Mouse (Mus musculus): ENCODE results near the gene Slc7a7.
"Not testable (repeated sequence)": the region's sequence is repeated elsewhere in the genome, so short reads cannot be mapped to it uniquely, and the experiment has no call there.

Slc7a7 gene

GRCm38 (mm10) chr14:54377166-54377565 lies 40.4 kb downstream of the Slc7a7 start:
- no peak for DNase-seq (ENCODE audit: low spot score)

DNA sequence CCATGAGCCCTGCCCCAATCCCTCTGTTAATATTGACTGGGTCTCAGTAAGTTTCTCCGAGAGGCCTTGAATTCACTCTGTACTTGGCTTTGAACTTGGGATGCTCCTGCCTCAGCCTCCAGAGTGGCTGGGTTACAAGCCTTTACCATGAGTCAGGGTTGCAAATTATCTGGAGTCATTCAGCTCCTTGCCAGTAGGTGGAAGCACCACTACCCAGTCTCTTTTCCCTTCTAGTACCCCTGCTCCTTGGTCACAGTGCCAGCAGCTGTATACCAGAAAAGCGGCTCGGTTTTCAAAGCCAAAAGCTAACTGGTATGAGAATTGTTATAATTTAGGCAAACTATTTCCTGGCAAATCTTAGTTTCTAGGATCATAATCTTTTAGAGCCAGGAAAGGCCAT lies 41.7 kb downstream of the Slc7a7 start:
- DNase-seq (ENCODE audit: low spot score): peak; percentile 61

- DNase-seq (ENCODE audit: low spot score): no peak
These were observed 44.7 kb downstream of the Slc7a7 start for GRCm38 (mm10) chr14:54372923-54373322.

DNA sequence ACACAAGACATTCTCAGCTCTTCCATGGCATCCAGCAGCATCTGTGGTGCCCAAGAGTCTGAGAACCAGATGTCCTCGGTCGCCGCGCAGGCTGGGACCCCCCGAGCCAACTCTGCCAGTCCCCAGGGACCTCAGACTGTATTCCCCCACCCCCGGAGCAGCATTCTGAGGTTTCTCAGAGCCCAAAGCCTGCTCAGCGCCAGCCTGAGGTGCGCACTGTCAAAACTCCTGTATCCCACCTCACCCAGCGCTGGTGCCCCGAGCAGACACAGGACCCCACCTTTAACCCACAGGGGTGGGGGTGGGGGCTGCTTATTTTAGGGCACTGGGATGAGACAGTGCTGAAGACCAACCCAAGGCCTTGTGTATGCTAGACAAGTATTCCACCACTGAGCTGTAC lies 46.1 kb downstream of the Slc7a7 start:
- no peak for DNase-seq (ENCODE audit: low spot score)

GRCm38 (mm10) chr14:54370595-54370994 lies 47.0 kb downstream of the Slc7a7 start:
- DNase-seq (ENCODE audit: low spot score): no peak

- no peak for DNase-seq (ENCODE audit: low spot score)
These were observed 48.2 kb downstream of the Slc7a7 start for GRCm38 (mm10) chr14:54369372-54369771.

- no peak for DNase-seq (ENCODE audit: low spot score)
These were observed 50.0 kb downstream of the Slc7a7 start for GRCm38 (mm10) chr14:54367429-54368060.

- no peak for DNase-seq (ENCODE audit: low spot score)
These were observed 51.0 kb downstream of the Slc7a7 start for GRCm38 (mm10) chr14:54366581-54366980.

- no peak for DNase-seq (ENCODE audit: low spot score)
These were observed 52.4 kb downstream of the Slc7a7 start for GRCm38 (mm10) chr14:54365026-54365645.

- no peak for DNase-seq (ENCODE audit: low spot score)
These were observed 54.4 kb downstream of the Slc7a7 start for GRCm38 (mm10) chr14:54363156-54363555.

DNA sequence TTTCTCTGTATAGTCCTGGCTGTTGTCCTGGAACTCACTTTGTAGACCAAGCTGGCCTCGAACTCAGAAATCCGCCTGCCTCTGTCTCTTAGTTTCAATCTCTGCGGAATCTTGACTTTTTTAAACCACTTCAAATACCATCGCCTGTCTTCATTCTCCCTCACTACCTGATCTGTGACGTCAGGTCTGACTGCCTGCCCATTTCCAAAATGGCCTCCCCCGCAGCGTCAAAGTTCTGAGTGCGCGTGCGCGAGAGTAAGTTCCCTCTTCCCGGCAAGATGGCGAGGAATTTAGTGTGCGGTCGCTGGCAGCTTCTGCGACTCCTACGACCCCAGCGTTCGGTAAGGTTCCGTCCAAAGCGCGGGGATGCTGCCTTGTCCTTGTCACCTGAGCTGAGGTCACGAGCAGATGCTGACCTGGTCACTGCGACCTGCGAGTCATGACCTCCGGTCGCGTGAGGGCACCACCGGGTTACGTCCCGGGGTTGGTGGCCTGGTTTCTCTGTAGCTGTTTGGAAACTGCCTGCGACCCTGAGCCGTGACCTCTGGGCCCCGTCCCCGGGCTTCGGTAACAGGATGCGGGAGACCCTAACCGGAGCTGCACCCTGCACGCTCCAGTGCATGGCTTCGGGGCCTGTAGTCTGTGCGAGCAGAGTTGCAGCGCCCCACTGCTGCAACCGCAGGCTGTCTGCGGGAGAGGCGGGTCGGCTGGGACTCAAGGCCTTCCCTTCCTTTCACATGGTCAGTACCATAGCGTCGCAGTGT lies 56.8 kb downstream of the Slc7a7 start, which contains the start of gene Oxa1l:
Gene Oxa1l, plus strand, starts transcription at position 258 of the 764 bp plus-strand sequence.
- peak; percentile 96 for DNase-seq (ENCODE audit: low spot score)

DNA sequence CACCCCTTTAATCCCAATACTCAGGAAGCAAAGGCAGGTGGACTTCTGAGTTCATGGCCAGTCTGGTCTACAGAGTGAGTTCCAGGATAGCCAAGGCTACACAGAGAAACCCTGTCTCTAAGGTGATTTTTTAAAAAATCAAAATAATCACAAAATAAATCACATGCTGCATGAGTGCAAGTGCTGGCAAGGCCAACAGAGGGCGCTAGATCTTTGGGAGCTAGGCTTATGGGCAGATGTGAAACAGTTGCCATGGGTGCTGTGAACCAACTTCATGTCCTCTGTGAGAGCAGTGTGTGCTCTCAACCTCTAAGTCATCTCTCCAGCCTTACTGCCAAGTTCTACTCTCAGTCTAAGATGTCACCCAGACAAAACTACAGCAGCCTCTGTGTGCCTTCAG lies 63.2 kb downstream of the Slc7a7 start:
- no peak for DNase-seq (ENCODE audit: low spot score)

DNA sequence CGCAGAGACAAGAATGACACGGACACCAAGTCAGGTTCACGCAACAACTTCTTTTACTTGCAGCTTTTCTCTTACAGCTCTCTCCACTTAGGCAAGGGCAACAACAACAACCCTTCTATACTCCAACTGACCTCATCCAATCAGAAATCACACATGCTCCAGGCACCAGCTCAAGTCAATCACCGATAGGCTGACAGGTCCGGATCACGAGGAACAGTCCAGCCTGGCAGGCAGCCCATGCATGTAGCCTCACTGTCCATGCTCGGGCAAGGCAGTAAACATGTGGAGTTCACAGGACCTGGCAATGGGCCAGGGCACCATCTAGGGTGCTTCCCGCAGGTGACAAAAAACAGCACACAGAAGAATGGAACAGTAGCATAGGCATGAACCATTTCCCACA lies 65.3 kb downstream of the Slc7a7 start:
- DNase-seq (ENCODE audit: low spot score): no peak

GRCm38 (mm10) chr14:54350773-54351541 lies 66.6 kb downstream of the Slc7a7 start:
- DNase-seq (ENCODE audit: low spot score): not testable (repeated sequence)

DNA sequence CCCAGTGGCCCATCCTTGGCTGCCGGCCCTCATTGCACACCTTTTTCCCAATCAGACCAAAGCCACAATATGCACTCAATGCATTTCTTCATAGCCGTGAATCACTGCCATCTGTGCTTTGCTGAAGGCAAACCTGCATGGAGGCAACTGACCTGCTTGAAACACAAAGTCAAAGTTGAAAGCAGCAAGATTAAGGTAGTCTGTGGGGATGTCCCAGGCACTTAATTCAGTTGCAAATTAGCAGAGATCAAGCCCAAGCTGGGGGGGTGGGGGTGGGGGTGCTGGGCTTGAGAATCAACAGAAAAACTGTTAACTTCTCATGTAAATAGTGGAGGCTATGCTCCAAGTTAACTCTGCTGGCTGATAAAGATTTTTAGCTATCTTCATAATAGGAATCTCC lies 75.8 kb downstream of the Slc7a7 start:
- not testable (repeated sequence) for DNase-seq (ENCODE audit: low spot score)

DNA sequence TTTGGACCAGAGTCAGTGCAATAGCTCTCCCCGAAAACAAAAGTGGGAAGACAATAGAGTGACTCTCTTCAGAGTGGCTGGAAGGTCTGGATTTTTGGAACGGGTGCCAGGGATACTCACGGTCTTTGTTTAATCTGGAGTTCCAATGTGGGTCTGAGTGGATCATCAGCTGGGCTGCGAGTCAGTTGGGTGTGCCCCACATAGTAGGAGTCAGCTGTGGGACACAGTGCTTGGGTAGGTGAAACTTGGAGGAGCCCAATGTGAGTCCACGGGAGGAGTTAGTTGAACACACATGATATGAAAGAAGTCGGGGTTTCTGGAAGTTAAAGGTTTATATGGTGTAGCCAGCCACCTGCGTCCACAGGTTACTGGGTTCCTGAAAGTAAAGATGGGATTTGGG lies 76.7 kb downstream of the Slc7a7 start:
- DNase-seq (ENCODE audit: low spot score): no peak

GRCm38 (mm10) chr14:54333452-54334189 lies 84.0 kb downstream of the Slc7a7 start:
- no peak for DNase-seq (ENCODE audit: low spot score)

DNA sequence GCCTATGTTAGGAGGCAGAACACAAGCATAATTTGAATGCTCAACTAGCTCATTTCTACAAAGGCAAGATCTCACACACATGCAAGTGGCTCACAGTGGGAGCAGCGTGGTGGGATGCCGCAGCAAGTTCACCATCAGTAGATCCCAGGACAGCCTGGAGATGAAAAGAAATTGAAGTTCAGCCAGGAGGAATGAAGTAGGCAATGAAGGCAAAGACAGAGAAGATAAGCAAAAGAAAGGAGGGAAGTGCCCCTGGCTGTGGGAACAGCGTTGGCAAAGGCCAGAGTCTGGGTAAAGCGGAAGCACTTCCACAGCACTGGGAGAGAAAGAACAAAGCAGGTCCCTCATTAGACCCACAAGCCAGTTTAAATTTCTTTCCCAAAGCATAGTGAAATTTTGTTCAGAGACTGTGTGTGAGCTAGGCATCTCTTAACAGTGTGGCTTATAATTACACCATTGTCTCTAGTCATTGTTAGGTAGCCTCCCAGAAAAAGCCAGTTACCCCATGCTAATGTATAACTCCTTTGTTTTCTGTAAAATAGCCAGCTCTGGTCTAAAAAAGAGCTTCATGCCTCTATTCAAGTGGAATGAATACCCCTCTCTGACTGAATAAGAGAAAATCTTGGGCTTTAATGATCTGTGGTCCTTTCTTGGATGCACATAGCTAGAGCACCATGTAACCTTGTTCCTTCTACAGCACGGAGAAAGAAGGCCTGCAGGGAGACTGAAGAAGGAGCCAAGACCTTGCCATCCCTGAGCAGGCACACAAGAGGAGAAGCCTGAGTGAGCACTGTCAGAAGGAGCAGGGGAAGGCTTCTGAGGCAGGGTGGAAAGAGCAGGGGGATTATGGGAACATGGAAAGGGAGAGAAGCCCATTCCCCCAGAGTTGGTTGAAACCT lies 85.2 kb downstream of the Slc7a7 start:
- DNase-seq (ENCODE audit: low spot score): no peak

DNA sequence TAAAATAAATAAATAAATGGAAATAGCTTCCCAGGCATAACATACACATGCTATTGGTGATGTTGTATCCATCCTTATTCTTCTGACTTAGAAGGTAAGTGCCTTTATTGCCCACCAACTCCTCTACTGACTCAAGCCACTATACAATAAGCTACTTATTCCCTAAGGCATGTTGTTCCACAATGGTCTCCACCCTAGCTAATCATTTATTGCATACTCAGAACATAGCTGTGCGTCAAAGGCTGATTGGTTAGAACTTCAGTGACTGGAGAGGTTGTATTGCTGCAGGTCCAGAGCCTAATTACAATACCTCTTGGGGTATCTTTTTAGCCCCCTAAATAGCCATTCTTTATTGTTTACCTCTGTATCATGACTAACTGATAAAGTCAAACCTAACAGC lies 86.4 kb downstream of the Slc7a7 start:
- DNase-seq (ENCODE audit: low spot score): no peak

DNA sequence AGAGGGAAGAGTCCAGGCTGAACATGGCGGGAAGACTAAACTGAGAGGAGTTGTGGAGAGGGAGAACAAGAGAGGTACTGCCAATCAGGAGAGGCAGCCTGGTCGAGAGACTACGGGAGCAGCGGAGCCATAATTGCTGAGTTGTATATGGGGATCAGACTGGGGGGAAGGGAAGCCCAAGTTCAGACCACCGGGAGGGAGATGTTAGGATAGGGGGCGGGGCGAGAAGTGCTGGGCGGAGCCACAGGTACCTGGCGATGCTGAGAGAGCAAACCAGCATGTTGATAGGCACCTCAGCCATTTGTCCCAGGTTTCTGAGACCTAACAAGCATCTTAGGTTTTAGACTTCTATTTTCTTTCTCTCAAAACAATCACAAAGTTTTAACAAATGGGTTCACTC lies 88.4 kb downstream of the Slc7a7 start:
- no peak for DNase-seq (ENCODE audit: low spot score)

- no peak for DNase-seq (ENCODE audit: low spot score)
These were observed 89.0 kb downstream of the Slc7a7 start for GRCm38 (mm10) chr14:54328548-54328947.

Measured in lung, postnatal 25 days (tissue).